Mouse (Mus musculus) gastrocnemius, adult 2 months (tissue): Measurements from ENCODE around the gene Mast4. TPM values are rescaled to one million over a fixed set of nuclear protein-coding genes. Genes with fewer than 3 reads are reported as not detected.

Source experiments
- DNase-seq: peaks from one replicate; pipeline ENCODE4 v3.0.0; 2022
- H3K27ac ChIP-seq: fragments of 200-600 bp; 2 replicates; pipeline ENCODE4 v1.8.1; 2022; ENCODE audit warnings: mild to moderate bottlenecking
- H3K4me3 ChIP-seq: fragments of 200-600 bp; 2 replicates; pipeline ENCODE4 v1.8.1; 2022; ENCODE audit warnings: mild to moderate bottlenecking, moderate library complexity
- CTCF ChIP-seq: fragments of 200-600 bp; IDR thresholded peaks from 2 replicates; pipeline ENCODE4 v1.8.1; 2022; ENCODE audit warnings: antibody characterized with exemption, mild to moderate bottlenecking, moderate library complexity
- intact Hi-C: fragments of 180-260 bp; cut with DNase I; formaldehyde crosslinking; loops from one replicate; pipeline ENCODE4 v1.15.1; 2025
- total RNA-seq, 2 experiments: library from RNA; stranded (reverse); gene quantifications; 2 replicates each; pipeline ENCODE4 v1.2.3; 2021

Mast4 gene
- total RNA-seq, 2 experiments from 2014 or later: 47.2 to 49.9 TPM

- intact Hi-C loops: no loop called here
- peak overlapping the region; percentile 57 for H3K4me3 ChIP-seq
- H3K27ac ChIP-seq: 0 out of 2 replicates have a peak overlapping the region, but pooled peaks have one; percentile 17
- TF ChIP-seq CTCF: no peak
- peak; percentile 48 for DNase-seq
These were observed 635.5 kb downstream of the Mast4 start for GRCm38 (mm10) chr13:102698751-102699323.

GRCm38 (mm10) chr13:102698335-102698734 lies 636.0 kb downstream of the Mast4 start:
- Histone ChIP-seq H3K27ac (0 out of 2 replicates have a peak overlapping the region, but pooled peaks have one; percentile 17), H3K4me3 (peak overlapping the region; percentile 57)
- intact Hi-C loops: no loop called here
- no peak for DNase-seq
- TF ChIP-seq CTCF: no peak

- Histone ChIP-seq H3K4me3 (no peak overlapping the region), H3K27ac (no peak overlapping the region)
- intact Hi-C loops: no loop called here
- TF ChIP-seq CTCF: no peak
- DNase-seq: no peak
These were observed 639.0 kb downstream of the Mast4 start for GRCm38 (mm10) chr13:102695121-102695905.

GRCm38 (mm10) chr13:102694154-102694553 lies 640.1 kb downstream of the Mast4 start:
- no peak overlapping the region for H3K27ac ChIP-seq
- intact Hi-C loops: no loop called here
- H3K4me3 ChIP-seq: no peak overlapping the region
- TF ChIP-seq CTCF: no peak
- no peak for DNase-seq

GRCm38 (mm10) chr13:102693341-102693801 lies 640.9 kb downstream of the Mast4 start, which contains the start of gene Cd180:
Cd180 (plus strand) TSS chr13:102693558.
- Histone ChIP-seq H3K27ac (peak within 1 kb of the TSS; percentile 24; the same call in 1 of the 2 replicates), H3K4me3 (peak within 1 kb of the TSS; percentile 1; the same call in 1 of the 2 replicates)
- intact Hi-C loops: no loop called here
- no peak for TF ChIP-seq CTCF
- DNase-seq: no peak

- intact Hi-C loops: no loop called here
- H3K27ac ChIP-seq: no peak overlapping the region
- TF ChIP-seq CTCF: no peak
- H3K4me3 ChIP-seq: no peak overlapping the region
- no peak for DNase-seq
These were observed 642.7 kb downstream of the Mast4 start for GRCm38 (mm10) chr13:102691408-102692150.

GRCm38 (mm10) chr13:102690184-102690583 lies 644.1 kb downstream of the Mast4 start:
- intact Hi-C loops: no loop called here
- DNase-seq: no peak
- Histone ChIP-seq H3K4me3 (no peak overlapping the region), H3K27ac (no peak overlapping the region)
- no peak for TF ChIP-seq CTCF

- DNase-seq: no peak
- Histone ChIP-seq H3K27ac (no peak overlapping the region), H3K4me3 (no peak overlapping the region)
- intact Hi-C loops: no loop called here
- no peak for TF ChIP-seq CTCF
These were observed 644.9 kb downstream of the Mast4 start for GRCm38 (mm10) chr13:102689201-102690090.

GRCm38 (mm10) chr13:102688121-102688520 lies 646.2 kb downstream of the Mast4 start:
- H3K27ac ChIP-seq: no peak overlapping the region
- TF ChIP-seq CTCF: no peak
- DNase-seq: no peak
- intact Hi-C loops: no loop called here
- H3K4me3 ChIP-seq: no peak overlapping the region

- TF ChIP-seq CTCF: no peak
- H3K27ac ChIP-seq: no peak overlapping the region
- intact Hi-C loops: no loop called here
These were observed 649.4 kb downstream of the Mast4 start for GRCm38 (mm10) chr13:102684890-102685289.

More at GRCm38 (mm10) chr13:102684890-102685289, 649.4 kb downstream of the Mast4 start:
- H3K4me3 ChIP-seq: no peak overlapping the region
- no peak for DNase-seq
